Mouse (Mus musculus) heart, postnatal 0 days (tissue): ENCODE measurements around the gene Nrbf2.

Experiments
- CTCF ChIP-seq: IDR thresholded peaks from 2 replicates; pipeline ENCODE4 v1.5.1; 2016; ENCODE audit warnings: antibody characterized with exemption, control low read depth, low read depth
- EP300 ChIP-seq: IDR thresholded peaks from 2 replicates; pipeline ENCODE4 v1.6.1; 2016; ENCODE audit warnings: antibody characterized with exemption, low read depth

GRCm38 (mm10) chr10:67299285-67299684, 14.2 kb upstream of the Nrbf2 start:
- TF ChIP-seq CTCF (no peak), EP300 (no peak)
